Mouse (Mus musculus) liver (tissue): Measurements from ENCODE around the gene Rnf13.

Experiments used
- DNase-seq: peaks from one replicate; pipeline ENCODE4 v3.0.0-alpha.2; 2020; ENCODE audit warnings: mixed read lengths

Rnf13 gene

GRCm38 (mm10) chr3:57846662-57846911 lies 110.7 kb downstream of the Rnf13 start:
- DNase-seq = no peak

GRCm38 (mm10) chr3:57846912-57847759 lies 111.3 kb downstream of the Rnf13 start:
- DNase-seq = peak; percentile 61

GRCm38 (mm10) chr3:57847760-57848185 lies 111.9 kb downstream of the Rnf13 start, which contains the start of gene Pfn2:
TSS of gene Pfn2 (minus strand) at chr3:57848079.
- peak; percentile 49 for DNase-seq

GRCm38 (mm10) chr3:57882945-57883344 lies 147.1 kb downstream of the Rnf13 start:
- DNase-seq = no peak
